Mouse (Mus musculus) frontal cortex, postnatal 14 days (tissue): Measurements from ENCODE around the gene Cpne8.

Experiments
- DNase-seq, 2 experiments: peaks; one replicate each; pipeline ENCODE4 v3.0.0; 2022; ENCODE audit warnings: low spot score in 2 of 2

The Cpne8 gene

GRCm38 (mm10) chr15:90678985-90679759, at the start of gene Cpne8:
Gene Cpne8 (minus strand): TSS chr15:90679432.
- peak; percentile 23 to 49 for DNase-seq

DNA sequence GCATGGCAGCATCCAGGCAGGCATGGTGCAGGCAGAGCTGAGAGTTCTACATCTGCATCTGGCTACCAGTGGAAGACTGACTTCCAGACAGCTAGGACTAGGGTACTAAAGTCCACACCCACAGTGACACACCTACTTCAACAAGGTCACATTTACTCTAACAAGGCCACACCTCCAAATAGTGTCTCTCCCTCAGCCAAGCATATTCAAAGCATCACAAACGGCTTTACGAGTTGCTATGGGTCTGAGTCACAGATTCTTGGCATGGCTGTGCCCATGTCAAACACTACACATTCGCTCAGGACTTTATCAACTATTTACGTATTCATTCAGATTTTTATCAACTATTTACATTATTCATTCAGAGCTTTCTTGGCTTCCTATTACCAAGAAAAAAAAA, 38.5 kb upstream of the Cpne8 start:
- no peak for DNase-seq

- DNase-seq, result no peak
These were observed 30.1 kb upstream of the Cpne8 start for GRCm38 (mm10) chr15:90709296-90709695.

DNA sequence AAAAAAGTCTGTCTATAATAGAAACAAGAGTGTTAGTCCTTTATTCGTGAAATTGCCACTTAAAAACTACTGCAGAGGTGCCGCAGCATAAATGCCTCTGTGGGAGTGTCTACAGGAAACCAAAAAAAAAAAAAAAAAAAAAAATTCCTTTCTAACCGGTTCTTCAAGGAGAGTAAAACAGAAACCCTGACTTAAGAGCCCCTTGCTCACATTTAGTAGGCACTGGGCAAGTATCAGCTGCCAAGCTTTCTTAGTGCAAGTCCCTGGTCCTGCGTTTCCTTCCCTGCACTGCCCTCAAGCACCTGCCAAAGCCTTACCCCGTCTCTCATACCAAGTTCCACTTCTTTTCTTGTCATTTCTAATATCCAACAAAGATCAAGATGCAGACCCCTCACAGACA, 25.1 kb upstream of the Cpne8 start:
- DNase-seq, result no peak

DNA sequence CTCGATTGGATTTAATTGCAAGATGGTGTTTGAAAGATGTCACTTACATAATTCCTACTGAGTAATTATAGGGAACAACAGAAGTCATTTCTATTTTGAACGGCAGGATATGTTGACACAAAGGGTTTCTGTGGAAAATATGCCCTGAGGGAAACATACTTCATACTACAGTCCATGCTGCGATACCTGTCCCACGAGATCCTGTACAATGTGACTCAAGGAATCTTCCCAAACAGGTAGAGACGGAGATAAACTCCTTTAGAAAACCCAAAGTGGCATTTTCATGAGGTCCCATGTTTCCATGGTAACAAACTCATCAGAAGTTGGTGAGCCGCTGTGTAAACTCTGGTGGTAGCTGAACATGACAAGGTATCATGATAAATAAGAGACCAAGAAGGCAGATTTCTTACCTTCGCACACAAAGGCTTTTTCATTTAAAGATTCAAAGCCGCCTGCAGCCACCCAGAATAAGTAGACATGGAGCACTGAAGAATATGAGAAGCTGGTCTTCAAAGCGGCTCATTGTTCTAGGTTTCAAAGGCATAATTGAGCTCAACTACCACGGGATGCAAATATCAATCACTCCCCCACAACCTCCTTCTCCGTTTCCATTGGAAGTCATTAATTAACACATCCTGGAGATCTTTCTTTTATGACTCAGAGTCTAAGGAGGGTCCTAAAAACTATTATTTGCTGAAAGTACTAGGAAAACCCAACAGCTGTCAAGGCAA, 24.4 kb upstream of the Cpne8 start:
- DNase-seq, result no peak

DNA sequence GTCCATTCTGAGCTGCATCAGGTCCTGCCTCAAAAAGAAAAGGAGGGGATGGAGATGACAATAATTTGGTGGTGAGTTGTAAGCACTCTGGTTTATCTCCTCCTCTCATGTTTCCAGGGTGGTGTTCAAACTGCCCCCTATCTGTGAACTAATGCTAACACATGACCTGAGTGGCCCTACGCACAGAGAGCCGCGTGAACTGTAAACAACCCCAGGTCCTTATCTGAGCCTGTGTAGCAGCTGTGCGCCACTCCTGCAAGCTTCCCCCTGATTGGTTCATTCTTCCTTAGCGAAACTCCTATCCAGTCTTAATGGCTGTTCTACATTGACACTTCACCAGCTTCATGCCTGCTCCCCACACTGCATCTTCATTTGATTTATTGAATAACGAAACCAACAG, 7.5 kb upstream of the Cpne8 start:
- DNase-seq, result no peak

GRCm38 (mm10) chr15:90679760-90680579, 738 bp upstream of the Cpne8 start:
- peak; percentile 14 to 55 for DNase-seq

- peak in 1 of 2 experiments; percentile 11 for DNase-seq
These were observed 744 bp downstream of the Cpne8 start for GRCm38 (mm10) chr15:90678488-90678887.

GRCm38 (mm10) chr15:90669494-90669893, 9.7 kb downstream of the Cpne8 start:
- no peak for DNase-seq

- no peak for DNase-seq
These were observed 12.3 kb downstream of the Cpne8 start for GRCm38 (mm10) chr15:90666893-90667292.

GRCm38 (mm10) chr15:90664615-90665014, 14.6 kb downstream of the Cpne8 start:
- DNase-seq, result no peak

GRCm38 (mm10) chr15:90663631-90664030, 15.6 kb downstream of the Cpne8 start:
- DNase-seq, result no peak

GRCm38 (mm10) chr15:90660723-90661122, 18.5 kb downstream of the Cpne8 start:
- DNase-seq, result no peak

GRCm38 (mm10) chr15:90658053-90658452, 21.2 kb downstream of the Cpne8 start:
- DNase-seq, result no peak

GRCm38 (mm10) chr15:90656521-90656920, 22.7 kb downstream of the Cpne8 start:
- peak in 1 of 2 experiments; percentile 14 for DNase-seq

GRCm38 (mm10) chr15:90647011-90647577, 32.1 kb downstream of the Cpne8 start:
- no peak for DNase-seq

GRCm38 (mm10) chr15:90646326-90646725, 32.9 kb downstream of the Cpne8 start:
- DNase-seq, result no peak

DNA sequence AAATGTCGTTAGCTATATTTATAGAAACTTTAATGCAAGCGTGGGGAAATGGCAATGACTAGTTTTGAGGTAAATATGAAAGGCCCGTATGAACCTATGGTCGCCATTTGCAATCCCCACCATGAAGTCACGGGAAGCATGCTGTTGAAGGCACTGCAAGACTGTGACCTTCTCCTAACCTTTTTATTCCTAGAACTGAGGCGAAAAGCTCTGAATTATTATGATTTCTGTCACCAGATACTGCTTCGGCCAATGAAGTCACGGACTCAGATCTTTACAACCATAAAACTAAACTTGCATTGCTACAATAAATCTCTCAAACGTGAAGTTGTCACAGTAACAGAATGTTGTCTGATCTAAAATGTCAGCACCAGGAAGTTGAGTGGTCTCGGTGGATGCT, 33.4 kb downstream of the Cpne8 start:
- no peak for DNase-seq

- DNase-seq, result no peak
These were observed 55.0 kb downstream of the Cpne8 start for GRCm38 (mm10) chr15:90624201-90624600.

DNA sequence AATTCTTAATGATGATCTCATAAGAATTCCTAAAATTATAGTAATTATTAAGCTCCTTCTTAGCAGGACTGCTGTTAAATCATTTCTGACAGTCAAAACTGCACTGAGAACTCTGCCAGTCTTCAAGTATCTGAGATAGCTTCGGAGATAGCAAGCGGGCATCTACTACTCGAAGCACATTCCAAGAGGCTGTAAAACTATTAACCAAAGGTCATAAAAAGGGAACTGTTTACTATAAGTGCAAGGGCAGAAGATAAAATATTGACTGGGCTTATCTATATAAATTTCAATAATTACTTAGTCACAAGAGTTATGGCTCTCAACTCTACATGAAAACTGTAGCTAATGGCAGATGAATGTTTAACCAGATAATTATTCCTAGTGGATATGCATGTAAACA, 57.2 kb downstream of the Cpne8 start:
- DNase-seq, result no peak

GRCm38 (mm10) chr15:90619736-90620135, 59.5 kb downstream of the Cpne8 start:
- DNase-seq, result no peak
